Mouse (Mus musculus) embryonic facial prominence, embryonic 14.5 days (tissue): ENCODE results near the gene Cpa4. TPM values are rescaled to one million over a fixed set of nuclear protein-coding genes. Genes with fewer than 3 reads are reported as not detected.
A peak's percentile ranks its signal among the peaks of the same experiment; 100 is the strongest.

Experiments
- ATAC-seq: fragments of 200-750 bp; cut with Nextera tagmentation; 2 replicates; pipeline ENCODE4 v1.8.0; 2017; ENCODE audit warnings: low read depth, moderate number of reproducible peaks, moderate TSS enrichment
- DNase-seq: peaks from one replicate; pipeline ENCODE4 v3.0.0-alpha.2; 2015; ENCODE audit warnings: low spot score
- H3K27ac ChIP-seq: fragments of 300-500 bp; sonication (generic); replicated peaks from 2 replicates; pipeline ENCODE4 v1.5.1; 2014; ENCODE audit warnings: low read depth, mild to moderate bottlenecking, low read length, moderate library complexity
- H3K27me3 ChIP-seq: fragments of 300-500 bp; sonication (generic); replicated peaks from 2 replicates; pipeline ENCODE4 v1.6.1; 2014; ENCODE audit warnings: low read length; ENCODE audit not compliant: control insufficient read depth, insufficient read depth
- H3K36me3 ChIP-seq: fragments of 300-500 bp; sonication (generic); 2 replicates; pipeline ENCODE4 v1.6.1; 2014; ENCODE audit warnings: low read length, mixed read lengths; ENCODE audit not compliant: control insufficient read depth, insufficient read depth
- H3K4me1 ChIP-seq: fragments of 300-500 bp; sonication (generic); 2 replicates; pipeline ENCODE4 v1.6.1; 2014; ENCODE audit warnings: antibody characterized with exemption, low read length; ENCODE audit not compliant: control insufficient read depth, insufficient read depth
- H3K4me2 ChIP-seq: fragments of 300-500 bp; sonication (generic); 2 replicates; pipeline ENCODE4 v1.6.1; 2014; ENCODE audit warnings: low read depth, mild to moderate bottlenecking, low read length, moderate library complexity, mixed read lengths
- H3K4me3 ChIP-seq: fragments of 300-500 bp; sonication (generic); 2 replicates; pipeline ENCODE4 v1.5.1; 2014; ENCODE audit warnings: low read depth, mild to moderate bottlenecking, low read length
- H3K9ac ChIP-seq: fragments of 300-500 bp; sonication (generic); 2 replicates; pipeline ENCODE4 v1.6.1; 2014; ENCODE audit warnings: low read depth, mild to moderate bottlenecking, low read length, moderate library complexity, mixed read lengths
- H3K9me3 ChIP-seq: fragments of 300-500 bp; sonication (generic); 2 replicates; pipeline ENCODE4 v1.6.1; 2016; ENCODE audit warnings: low read length; ENCODE audit not compliant: control insufficient read depth
- WGBS: fragments of 180-500 bp; shearing (Covaris S2); extraction: QIAGEN DNeasy Blood & Tissue Kit; methylation state at CpG from one replicate; pipeline ENCODE4 v1.1.7; 2014; 5-methylcytosine and 5-hydroxymethylcytosine counted together
- polyA plus RNA-seq: library from polyadenylated mRNA; unstranded; fragments of >200 nt; fragmentation: Nextera tagmentation; extraction: Ambion mirVana; gene quantifications from 2 replicates; pipeline ENCODE4 v1.2.1, GENCODE M21; 2014

Gene Cpa4
- polyA plus RNA-seq, 1 experiment from 2014 or later = 3.4 TPM

- Histone ChIP-seq H3K36me3 (no peaks in the 10 kb centered on the region), H3K9ac (peak overlapping the region; percentile 36; the same call in 1 of the 2 replicates), H3K4me3 (no peak overlapping the region), H3K9me3 (no peaks in the 10 kb centered on the region), H3K4me1 (peaks cover 63% of the 10 kb centered on the region), H3K27me3 (no peaks in the 10 kb centered on the region), H3K4me2 (peak overlapping the region; percentile 40), H3K27ac (peak overlapping the region; percentile 93)
- 6% methylated on average over 15 of the region's 15 CpGs for WGBS
- ATAC-seq (peak; percentile 72), DNase-seq (peak; percentile 93)
Measured at GRCm38 (mm10) chr6:30549231-30549761, 18.9 kb upstream of the Cpa4 start.

- DNase-seq (no peak), ATAC-seq (no peak)
- Histone ChIP-seq H3K4me3 (no peak overlapping the region), H3K9me3 (no peaks in the 10 kb centered on the region), H3K27me3 (no peaks in the 10 kb centered on the region), H3K9ac (no peak overlapping the region), H3K4me2 (no peak overlapping the region), H3K27ac (peak overlapping the region; percentile 93), H3K4me1 (peaks cover 61% of the 10 kb centered on the region), H3K36me3 (no peaks in the 10 kb centered on the region)
- WGBS = 58% methylated on average over 7 of the region's 7 CpGs
Measured at GRCm38 (mm10) chr6:30550496-30551192, 17.5 kb upstream of the Cpa4 start.

GRCm38 (mm10) chr6:30551193-30551515 is 17.0 kb upstream of the Cpa4 start:
- H3K4me1 ChIP-seq = peaks cover 61% of the 10 kb centered on the region
- no peak overlapping the region for H3K4me3 ChIP-seq
- no peaks in the 10 kb centered on the region for H3K36me3 ChIP-seq
- no peak overlapping the region for H3K9ac ChIP-seq
- H3K9me3 ChIP-seq = no peaks in the 10 kb centered on the region
- no peak for DNase-seq
- no peaks in the 10 kb centered on the region for H3K27me3 ChIP-seq
- peak overlapping the region; percentile 93 for H3K27ac ChIP-seq
- no peak overlapping the region for H3K4me2 ChIP-seq
- no peak for ATAC-seq

GRCm38 (mm10) chr6:30551644-30552580 is 16.3 kb upstream of the Cpa4 start:
- no peaks in the 10 kb centered on the region for H3K9me3 ChIP-seq
- peak overlapping the region; percentile 46 for H3K4me2 ChIP-seq
- H3K4me3 ChIP-seq = no peak overlapping the region
- no peaks in the 10 kb centered on the region for H3K36me3 ChIP-seq
- peak; percentile 91 for DNase-seq
- peak; percentile 5; the same call in 1 of the 2 replicates for ATAC-seq
- H3K9ac ChIP-seq = peak overlapping the region; percentile 51; the same call in 1 of the 2 replicates
- peak overlapping the region; percentile 93 for H3K27ac ChIP-seq
- H3K27me3 ChIP-seq = no peaks in the 10 kb centered on the region
- peaks cover 54% of the 10 kb centered on the region for H3K4me1 ChIP-seq
- WGBS = 21% methylated on average over 23 of the region's 23 CpGs

GRCm38 (mm10) chr6:30552628-30553027 is 15.5 kb upstream of the Cpa4 start:
- H3K9ac ChIP-seq = peak overlapping the region; percentile 5; the same call in 1 of the 2 replicates
- no peaks in the 10 kb centered on the region for H3K9me3 ChIP-seq
- H3K4me1 ChIP-seq = peaks cover 49% of the 10 kb centered on the region
- H3K36me3 ChIP-seq = no peaks in the 10 kb centered on the region
- 39% methylated on average over 6 of the region's 6 CpGs for WGBS
- ATAC-seq (no peak), DNase-seq (no peak)
- no peaks in the 10 kb centered on the region for H3K27me3 ChIP-seq
- peak overlapping the region; percentile 93 for H3K27ac ChIP-seq
- no peak overlapping the region for H3K4me3 ChIP-seq
- peak overlapping the region; percentile 46 for H3K4me2 ChIP-seq

GRCm38 (mm10) chr6:30553381-30554010 is 14.7 kb upstream of the Cpa4 start:
- no peaks in the 10 kb centered on the region for H3K36me3 ChIP-seq
- H3K27ac ChIP-seq = peak overlapping the region; percentile 93
- no peaks in the 10 kb centered on the region for H3K9me3 ChIP-seq
- no peaks in the 10 kb centered on the region for H3K27me3 ChIP-seq
- no peak overlapping the region for H3K4me2 ChIP-seq
- no peak for ATAC-seq
- 63% methylated on average over 7 of the region's 7 CpGs for WGBS
- no peak for DNase-seq
- peaks cover 40% of the 10 kb centered on the region for H3K4me1 ChIP-seq
- H3K4me3 ChIP-seq = no peak overlapping the region
- no peak overlapping the region for H3K9ac ChIP-seq

GRCm38 (mm10) chr6:30554092-30554491 is 14.1 kb upstream of the Cpa4 start:
- H3K4me2 ChIP-seq = no peak overlapping the region
- H3K4me1 ChIP-seq = peaks cover 34% of the 10 kb centered on the region
- WGBS = 91% methylated on average over 5 of the region's 5 CpGs
- H3K27me3 ChIP-seq = no peaks in the 10 kb centered on the region
- DNase-seq (no peak), ATAC-seq (no peak)
- H3K9me3 ChIP-seq = no peaks in the 10 kb centered on the region
- peak overlapping the region; percentile 93 for H3K27ac ChIP-seq
- H3K9ac ChIP-seq = no peak overlapping the region
- no peaks in the 10 kb centered on the region for H3K36me3 ChIP-seq
- H3K4me3 ChIP-seq = no peak overlapping the region

- Histone ChIP-seq H3K9me3 (no peaks in the 10 kb centered on the region), H3K9ac (no peak overlapping the region), H3K36me3 (no peaks in the 10 kb centered on the region), H3K27ac (peak overlapping the region; percentile 28; the same call in 1 of the 2 replicates), H3K27me3 (no peaks in the 10 kb centered on the region), H3K4me3 (no peak overlapping the region), H3K4me1 (peaks cover 28% of the 10 kb centered on the region), H3K4me2 (no peak overlapping the region)
- ATAC-seq (no peak), DNase-seq (no peak)
- 86% methylated on average over 5 of the region's 5 CpGs for WGBS
Measured at GRCm38 (mm10) chr6:30554621-30555170, 13.5 kb upstream of the Cpa4 start.
